ENCODE assay signal across 10 mouse cellular contexts in genomic region chr12:73334051-73334551, GRCm38 (mm10). TPM values are rescaled to one million over a fixed set of nuclear protein-coding genes. Genes with fewer than 3 reads are reported as not detected.
A peak's percentile ranks its signal among the peaks of the same experiment; 100 is the strongest.
DNase-seq lines count a peak whose midpoint lies in the region; ATAC-seq lines count a peak whose summit lies in the region.
"Had no signal": no experiment of that assay in that cellular context is flagged by ENCODE, and none has a peak within 500 bp of the region (broad histone marks: within the 10 kb centered on the region; RNA-seq: fewer than 3 reads in every experiment).

No protein-coding gene starts in this region.

- no peak overlapping the region for H3K4me3 ChIP-seq in neural tube, embryonic 12.5 days
- H3K4me3 ChIP-seq in hindbrain, embryonic 14.5 days (replicated peaks; ENCODE audit: low read length), result no peak overlapping the region
- H3K4me3 ChIP-seq: left cerebral cortex, adult 2 months had no signal

- no peak overlapping the region for H3K9ac ChIP-seq in neural tube, embryonic 12.5 days
- H3K9ac ChIP-seq in hindbrain, embryonic 14.5 days, result no peak overlapping the region

- H3K4me1 ChIP-seq in neural tube, embryonic 12.5 days, result peaks cover 3% of the 10 kb centered on the region; the same call in 1 of the 2 replicates
- peaks cover 7% of the 10 kb centered on the region; the same call in 1 of the 2 replicates for H3K4me1 ChIP-seq in hindbrain, embryonic 14.5 days (replicated peaks; ENCODE audit: control insufficient read depth, insufficient read depth, low read length)

- DNase-seq in gastrocnemius, postnatal 10 days, result peak; percentile 37
- no peak for DNase-seq in gastrocnemius, adult 8-10 months (ENCODE audit: low spot score in 2 of 2)
- no peak for DNase-seq in neural tube, embryonic 10.5 days (ENCODE audit: extremely low spot score, low spot score)
- DNase-seq in hindbrain, embryonic 14.5 days (ENCODE audit: low spot score), result peak; percentile 63
- no peak for DNase-seq in spleen, postnatal 4 days (ENCODE audit: low spot score in 2 of 2)
- no peak for DNase-seq in right cerebral cortex, postnatal 14 days
- no peak for DNase-seq in ovary, postnatal 10 days (ENCODE audit: low spot score)
- DNase-seq: right cerebral cortex, adult 18-20 months had no signal

- H3K27ac ChIP-seq in neural tube, embryonic 12.5 days, result no peak overlapping the region
- H3K27ac ChIP-seq in hindbrain, embryonic 14.5 days, result no peak overlapping the region
- H3K27ac ChIP-seq: left cerebral cortex, adult 2 months had no signal

- no peaks in the 10 kb centered on the region for H3K27me3 ChIP-seq in neural tube, embryonic 12.5 days (replicated peaks)
- H3K27me3 ChIP-seq in hindbrain, embryonic 14.5 days (ENCODE audit: control insufficient read depth, insufficient read depth, low read length), result no peaks in the 10 kb centered on the region

- H3K9me3 ChIP-seq in neural tube, embryonic 12.5 days, result no peaks in the 10 kb centered on the region
- H3K9me3 ChIP-seq in hindbrain, embryonic 14.5 days (ENCODE audit: control insufficient read depth, low read length), result no peaks in the 10 kb centered on the region

- peak; percentile 66; the same call in 1 of the 2 replicates for ATAC-seq in neural tube, embryonic 12.5 days (ENCODE audit: low FRiP score, low read depth)
- ATAC-seq in hindbrain, embryonic 14.5 days (ENCODE audit: low FRiP score), result peak; percentile 77; the same call in 1 of the 2 replicates

- no peaks in the 10 kb centered on the region for H3K36me3 ChIP-seq in neural tube, embryonic 12.5 days
- H3K36me3 ChIP-seq in hindbrain, embryonic 14.5 days (replicated peaks; ENCODE audit: control insufficient read depth, insufficient read depth), result no peaks in the 10 kb centered on the region

- 60% methylated on average over 8 of the region's 8 CpGs for whole genome bisulfite sequencing in neural tube, embryonic 12.5 days
- WGBS in hindbrain, embryonic 14.5 days, result 45% methylated on average over 8 of the region's 8 CpGs

- no peak overlapping the region for H3K4me2 ChIP-seq in neural tube, embryonic 12.5 days (replicated peaks)
- no peak overlapping the region for H3K4me2 ChIP-seq in hindbrain, embryonic 14.5 days (replicated peaks)

RNA-seq across cellular contexts. Expression of gene Slc38a6, which starts 47.5 kb away (rescaled TPM):
- total RNA-seq in gastrocnemius, postnatal 10 days (2021), result 1 to 10 TPM; 5.7 to 9.9 TPM
- 1 to 10 TPM in 3 of 4 experiments, under 1 TPM in 1; 0.99 to 2.7 (median 2.3) TPM for total RNA-seq in gastrocnemius, adult 8-10 months (2022)
- 10.0 and 12.6 TPM in 2 replicates for polyA plus RNA-seq in neural tube, embryonic 12.5 days (2016; fragmentation: Nextera tagmentation; extraction: Ambion mirVana)
- polyA plus RNA-seq in hindbrain, embryonic 14.5 days (2014; fragmentation: Nextera tagmentation; extraction: Ambion mirVana), result 11.9 and 16.1 TPM in 2 replicates

RNA-seq across cellular contexts. Expression of gene Trmt5, which starts 47.6 kb away (rescaled TPM):
- total RNA-seq in gastrocnemius, postnatal 10 days (2021), result 10 to 100 TPM in 1 of 2 experiments, 1 to 10 TPM in 1; 6.8 to 11.7 TPM
- total RNA-seq in gastrocnemius, adult 8-10 months (2022), result 1 to 10 TPM; 6.8 to 8.9 (median 7.8) TPM
- 16.2 and 18.8 TPM in 2 replicates for polyA plus RNA-seq in neural tube, embryonic 12.5 days (2016; fragmentation: Nextera tagmentation; extraction: Ambion mirVana)
- polyA plus RNA-seq in hindbrain, embryonic 14.5 days (2014; fragmentation: Nextera tagmentation; extraction: Ambion mirVana), result 16.9 and 18.4 TPM in 2 replicates

Comparison
In these comparisons a context has a peak if more than half of its experiments do, and no peak if none do; other contexts are left out.
1. DNase-seq: peak in gastrocnemius, postnatal 10 days (single experiment) and hindbrain, embryonic 14.5 days (single experiment); none in gastrocnemius, adult 8-10 months (0 of 2), neural tube, embryonic 10.5 days (single experiment), spleen, postnatal 4 days (0 of 2), right cerebral cortex, postnatal 14 days (single experiment) and ovary, postnatal 10 days (single experiment).